8 mouse cellular contexts compared by ENCODE assay signal in the genomic region with DNA sequence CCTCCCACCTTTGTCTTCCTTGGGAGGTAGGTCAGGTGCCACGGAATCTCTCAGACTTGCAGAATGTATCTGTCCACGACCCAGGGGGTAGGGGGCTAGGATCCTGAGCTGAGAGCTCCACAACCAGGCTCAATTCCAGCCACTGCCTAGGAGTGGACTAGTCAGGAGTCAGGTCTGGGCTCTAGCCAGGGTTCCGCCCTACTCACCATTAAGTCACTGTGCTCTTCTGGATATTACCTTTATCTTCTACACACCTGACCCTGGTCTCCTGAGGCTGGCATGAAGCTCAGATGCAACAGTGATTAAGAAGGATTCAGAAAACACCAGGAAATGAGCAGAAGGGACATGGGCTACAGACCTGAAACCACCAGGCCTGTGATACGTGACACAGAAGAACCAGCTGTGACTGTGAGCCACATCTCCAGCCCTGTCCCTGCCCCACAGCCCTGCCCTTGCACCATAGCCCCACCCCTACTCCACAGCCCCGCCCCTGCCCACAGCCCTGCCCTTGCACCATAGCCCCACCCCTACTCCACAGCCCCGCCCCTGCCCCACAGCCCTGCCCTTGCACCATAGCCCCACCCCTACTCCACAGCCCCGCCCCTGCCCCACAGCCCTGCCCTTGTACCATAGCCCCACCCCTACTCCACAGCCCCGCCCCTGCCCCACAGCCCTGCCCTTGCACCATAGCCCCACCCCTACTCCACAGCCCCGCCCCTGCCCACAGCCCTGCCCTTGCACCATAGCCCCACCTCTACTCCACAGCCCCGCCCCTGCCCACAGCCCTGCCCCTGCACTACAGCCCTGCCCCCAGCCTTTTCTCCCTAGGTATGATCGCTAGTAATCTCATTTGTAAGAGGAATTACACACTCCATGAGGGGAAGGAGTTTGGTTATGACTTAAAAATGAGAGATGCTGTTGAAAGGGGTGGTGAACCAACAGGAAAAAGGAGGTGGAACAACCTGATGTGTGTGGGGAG.
DNase-seq lines count a peak whose midpoint lies in the region; ATAC-seq and TF ChIP-seq lines count a peak whose summit lies in the region.
"Not testable (repeated sequence)": the region's sequence is repeated elsewhere in the genome, so short reads cannot be mapped to it uniquely, and the experiment has no call there.

No protein-coding gene starts in this region.

- peaks cover 15 to 48% of the 10 kb centered on the region in 2 experiments for H3K4me1 ChIP-seq in CH12.LX (ENCODE audit: control insufficient read depth in 1 of 2, insufficient read depth in 2 of 2)
- H3K4me1 ChIP-seq in embryonic facial prominence, embryonic 10.5 days, result peaks cover 34% of the 10 kb centered on the region
- H3K4me1 ChIP-seq in liver, embryonic 12.5 days, result peaks cover 11% of the 10 kb centered on the region

- ATAC-seq in liver, embryonic 12.5 days, result peak; percentile 73

- 28% methylated on average over 10 of the region's 11 CpGs for WGBS in embryonic facial prominence, embryonic 10.5 days
- 35% methylated on average over 7 of the region's 11 CpGs for WGBS in liver, embryonic 12.5 days (ENCODE audit: insufficient replicate concordance)

- H3K36me3 ChIP-seq in CH12.LX (replicated peaks in 1 of 2; ENCODE audit: control insufficient read depth in 1 of 2, insufficient read depth in 1 of 2, low read length in 1 of 2); embryonic facial prominence, embryonic 10.5 days (replicated peaks); liver, embryonic 12.5 days: not testable (repeated sequence)

- not testable (repeated sequence) for TF ChIP-seq POLR2A in CH12.LX (IDR thresholded peaks at IDR 0.05; ENCODE audit: low read depth, low read length)

- not testable (repeated sequence) for TF ChIP-seq RAD21 in CH12.LX (IDR thresholded peaks at IDR 0.05; ENCODE audit: low read depth, low read length)

- peak; percentile 59 for DNase-seq in CH12.LX (ENCODE audit: extremely low read depth)
- DNase-seq in adrenal gland, postnatal 14 days, result peak; percentile 57
- DNase-seq in embryonic facial prominence, embryonic 10.5 days (ENCODE audit: low spot score), result peak; percentile 51
- peak; percentile 60 for DNase-seq in induced T-regulatory cell, adult 2 months (ENCODE audit: low read depth)
- peak; percentile 14 for DNase-seq in lung, postnatal 36 days
- DNase-seq in retina, postnatal 1 day, result peak; percentile 58
- DNase-seq in thymus, postnatal 4 days, result peak; percentile 51

- H3K9me3 ChIP-seq in CH12.LX (replicated peaks; ENCODE audit: low read length); embryonic facial prominence, embryonic 10.5 days; liver, embryonic 12.5 days (replicated peaks): not testable (repeated sequence)

- not testable (repeated sequence) for H3K27ac ChIP-seq in CH12.LX (ENCODE audit: insufficient read depth, low read depth); embryonic facial prominence, embryonic 10.5 days (replicated peaks); liver, embryonic 12.5 days

- not testable (repeated sequence) for H3K79me2 ChIP-seq in CH12.LX (replicated peaks; ENCODE audit: control insufficient read depth, extremely low read depth, insufficient read depth, poor library complexity, severe bottlenecking)

- not testable (repeated sequence) for H3K9ac ChIP-seq in CH12.LX (ENCODE audit: insufficient read depth, low read depth); liver, embryonic 12.5 days

- H3K4me2 ChIP-seq in CH12.LX (ENCODE audit: insufficient read depth, low read depth, poor library complexity, severe bottlenecking); liver, embryonic 12.5 days: not testable (repeated sequence)

- H3K27me3 ChIP-seq in CH12.LX (replicated peaks); embryonic facial prominence, embryonic 10.5 days (replicated peaks; ENCODE audit: low read depth, poor library complexity, severe bottlenecking): not testable (repeated sequence)
- peaks cover 28% of the 10 kb centered on the region; the same call in 1 of the 2 replicates for H3K27me3 ChIP-seq in liver, embryonic 12.5 days (replicated peaks)

- not testable (repeated sequence) for H3K4me3 ChIP-seq in CH12.LX (replicated peaks in 1 of 3; ENCODE audit: low read depth in 2 of 3, low read length in 2 of 3, poor library complexity in 1 of 3); embryonic facial prominence, embryonic 10.5 days; liver, embryonic 12.5 days

- dilution Hi-C loops in CH12.LX (cut with MboI; ENCODE audit: extremely low pct_ligation_motif_present, extremely low pct_unique_long_range_greater_than_20kb, low sequenced_read_pairs), result not testable (repeated sequence)

- in situ Hi-C loops in CH12.LX (cut with MboI; ENCODE audit: low pct_ligation_motif_present, low pct_unique_long_range_greater_than_20kb, low sequenced_read_pairs), result not testable (repeated sequence)

- TF ChIP-seq CTCF in CH12.LX (conservative IDR thresholded peaks at IDR 0.05 in 1 of 2, IDR thresholded peaks at IDR 0.05 in 1 of 2; ENCODE audit: low read depth in 2 of 2, low read length in 2 of 2), result not testable (repeated sequence)

- TF ChIP-seq EP300 in CH12.LX (IDR thresholded peaks at IDR 0.05; ENCODE audit: low read length), result not testable (repeated sequence)
